Comparison of ENCODE assay signal across 19 mouse cellular contexts in the genomic region with DNA sequence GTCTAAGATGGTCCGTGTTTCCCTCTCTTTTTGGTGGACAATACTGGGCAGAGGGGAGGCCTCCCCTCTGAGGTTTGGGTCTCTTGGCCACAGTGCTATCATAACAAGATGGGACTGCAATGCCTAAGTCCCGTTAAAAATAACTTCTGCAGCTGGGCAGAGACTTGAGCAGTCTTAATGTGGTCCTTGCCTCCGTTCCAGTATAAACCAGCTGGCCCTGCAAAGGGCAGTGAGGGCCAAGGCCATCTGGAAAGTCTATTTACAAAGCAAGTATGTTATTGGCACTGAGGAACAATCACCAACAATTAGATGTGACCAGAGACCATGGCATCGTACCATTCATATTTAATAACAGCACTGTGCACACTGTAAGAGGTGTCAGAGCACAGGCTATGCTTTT. TPM values are rescaled to one million over a fixed set of nuclear protein-coding genes. Genes with fewer than 3 reads are reported as not detected.
A peak's percentile ranks its signal among the peaks of the same experiment; 100 is the strongest.
DNase-seq lines count a peak whose midpoint lies in the region; ATAC-seq lines count a peak whose summit lies in the region.
"Had no signal": no experiment of that assay in that cellular context is flagged by ENCODE, and none has a peak within 500 bp of the region (broad histone marks: within the 10 kb centered on the region; RNA-seq: fewer than 3 reads in every experiment).

No protein-coding gene starts in this region.

- H3K4me1 ChIP-seq in hindbrain, embryonic 13.5 days (replicated peaks) = peaks cover 16% of the 10 kb centered on the region
- peaks cover 17% of the 10 kb centered on the region; the same call in 1 of the 2 replicates for H3K4me1 ChIP-seq in hindbrain, embryonic 14.5 days (replicated peaks; ENCODE audit: control insufficient read depth, insufficient read depth, low read length)
- H3K4me1 ChIP-seq in embryonic facial prominence, embryonic 10.5 days = peaks cover 38% of the 10 kb centered on the region
- peaks cover 52% of the 10 kb centered on the region for H3K4me1 ChIP-seq in limb, embryonic 12.5 days (replicated peaks)
- H3K4me1 ChIP-seq: midbrain, embryonic 10.5 days had no signal

- no peak overlapping the region for H3K9ac ChIP-seq in hindbrain, embryonic 13.5 days
- no peak overlapping the region for H3K9ac ChIP-seq in hindbrain, embryonic 14.5 days
- no peak overlapping the region for H3K9ac ChIP-seq in limb, embryonic 12.5 days (replicated peaks)
- H3K9ac ChIP-seq: forebrain, embryonic 12.5 days had no signal

- no peak overlapping the region for H3K4me3 ChIP-seq in hindbrain, embryonic 13.5 days
- no peak overlapping the region for H3K4me3 ChIP-seq in hindbrain, embryonic 14.5 days (replicated peaks; ENCODE audit: low read length)
- no peak overlapping the region for H3K4me3 ChIP-seq in embryonic facial prominence, embryonic 10.5 days
- H3K4me3 ChIP-seq in limb, embryonic 12.5 days (replicated peaks) = no peak overlapping the region
- H3K4me3 ChIP-seq: forebrain, embryonic 12.5 days; heart, embryonic 10.5 days; layer of hippocampus, adult 2 months; midbrain, embryonic 10.5 days had no signal

- intact Hi-C loops in left cerebral cortex, postnatal 14 days (cut with DNase I) = no loop called here

- no peak for ATAC-seq in hindbrain, embryonic 13.5 days (ENCODE audit: low FRiP score)
- ATAC-seq in hindbrain, embryonic 14.5 days (ENCODE audit: low FRiP score) = no peak
- no peak for ATAC-seq in limb, embryonic 12.5 days (ENCODE audit: insufficient number of reproducible peaks, insufficient read depth, low FRiP score, low TSS enrichment, low read depth)

- peak; percentile 27 to 28 for DNase-seq in cerebellum, postnatal 10 days
- DNase-seq in cerebellum, postnatal 25 days = no peak
- no peak for DNase-seq in hindbrain, embryonic 14.5 days (ENCODE audit: low spot score)
- DNase-seq in embryonic facial prominence, embryonic 10.5 days (ENCODE audit: low spot score) = no peak
- DNase-seq in left cerebral cortex, postnatal 14 days (ENCODE audit: low spot score in 2 of 2) = no peak
- no peak for DNase-seq in right cerebral cortex, postnatal 10 days (ENCODE audit: low spot score in 2 of 2)
- DNase-seq: adrenal gland, postnatal 36 days; cerebellum, adult 9-10 months; kidney, adult 11 months; kidney, postnatal 14 days; right cerebral cortex, postnatal 25 days; thymus, postnatal 25 days had no signal

- peaks cover 3% of the 10 kb centered on the region; the same call in 1 of the 2 replicates for H3K36me3 ChIP-seq in hindbrain, embryonic 13.5 days
- no peaks in the 10 kb centered on the region for H3K36me3 ChIP-seq in hindbrain, embryonic 14.5 days (replicated peaks; ENCODE audit: control insufficient read depth, insufficient read depth)
- no peaks in the 10 kb centered on the region for H3K36me3 ChIP-seq in embryonic facial prominence, embryonic 10.5 days (replicated peaks)
- no peaks in the 10 kb centered on the region for H3K36me3 ChIP-seq in limb, embryonic 12.5 days
- H3K36me3 ChIP-seq: forebrain, embryonic 12.5 days; heart, embryonic 10.5 days; midbrain, embryonic 10.5 days had no signal

- 83% methylated on average over 4 of the region's 4 CpGs for WGBS in hindbrain, embryonic 13.5 days
- WGBS in hindbrain, embryonic 14.5 days = 84% methylated on average over 4 of the region's 4 CpGs
- WGBS in embryonic facial prominence, embryonic 10.5 days = 74% methylated on average over 4 of the region's 4 CpGs
- WGBS in limb, embryonic 12.5 days = 49% methylated on average over 4 of the region's 4 CpGs

- peak overlapping the region; percentile 58; the same call in 1 of the 2 replicates for H3K27ac ChIP-seq in hindbrain, embryonic 13.5 days
- H3K27ac ChIP-seq in hindbrain, embryonic 14.5 days = no peak overlapping the region
- 0 out of 2 replicates have a peak overlapping the region, but pooled peaks have one; percentile 30 for H3K27ac ChIP-seq in embryonic facial prominence, embryonic 10.5 days (replicated peaks)
- H3K27ac ChIP-seq in limb, embryonic 12.5 days = peak overlapping the region; percentile 79
- H3K27ac ChIP-seq: heart, embryonic 10.5 days; layer of hippocampus, adult 2 months; midbrain, embryonic 10.5 days had no signal

- no peaks in the 10 kb centered on the region for H3K9me3 ChIP-seq in hindbrain, embryonic 13.5 days
- no peaks in the 10 kb centered on the region for H3K9me3 ChIP-seq in hindbrain, embryonic 14.5 days (ENCODE audit: control insufficient read depth, low read length)
- no peaks in the 10 kb centered on the region for H3K9me3 ChIP-seq in embryonic facial prominence, embryonic 10.5 days
- H3K9me3 ChIP-seq in limb, embryonic 12.5 days = no peaks in the 10 kb centered on the region
- H3K9me3 ChIP-seq: forebrain, embryonic 12.5 days; heart, embryonic 10.5 days; midbrain, embryonic 10.5 days had no signal

- H3K27me3 ChIP-seq in hindbrain, embryonic 13.5 days = no peaks in the 10 kb centered on the region
- H3K27me3 ChIP-seq in hindbrain, embryonic 14.5 days (ENCODE audit: control insufficient read depth, insufficient read depth, low read length) = no peaks in the 10 kb centered on the region
- peaks cover 26% of the 10 kb centered on the region for H3K27me3 ChIP-seq in embryonic facial prominence, embryonic 10.5 days (replicated peaks; ENCODE audit: low read depth, poor library complexity, severe bottlenecking)
- peaks cover 7% of the 10 kb centered on the region for H3K27me3 ChIP-seq in limb, embryonic 12.5 days

- H3K4me2 ChIP-seq in hindbrain, embryonic 13.5 days = no peak overlapping the region
- H3K4me2 ChIP-seq in hindbrain, embryonic 14.5 days (replicated peaks) = no peak overlapping the region
- H3K4me2 ChIP-seq in limb, embryonic 12.5 days = no peak overlapping the region
- H3K4me2 ChIP-seq: forebrain, embryonic 12.5 days had no signal

RNA-seq across cellular contexts. Expression of gene Shisa2, which starts 50.2 kb away (rescaled TPM):
- 4.0 and 4.3 TPM in 2 replicates for polyA plus RNA-seq in hindbrain, embryonic 13.5 days (2015; fragmentation: Nextera tagmentation; extraction: Ambion mirVana)
- polyA plus RNA-seq in hindbrain, embryonic 14.5 days (2014; fragmentation: Nextera tagmentation; extraction: Ambion mirVana) = 5.6 and 6.5 TPM in 2 replicates
- polyA plus RNA-seq in embryonic facial prominence, embryonic 10.5 days (2016; fragmentation: Nextera tagmentation; extraction: Ambion mirVana) = 26.1 and 29.8 TPM in 2 replicates
- polyA plus RNA-seq in limb, embryonic 12.5 days (2016; fragmentation: Nextera tagmentation; extraction: Ambion mirVana) = 89.9 and 96.0 TPM in 2 replicates
- total RNA-seq in left cerebral cortex, postnatal 14 days (2021) = 1 to 10 TPM; 2.0 to 2.5 TPM
- total RNA-seq: neutrophil, adult 5-6 weeks had no signal

Comparison
In these comparisons a context has a peak if more than half of its experiments do, and no peak if none do; other contexts are left out.
1. DNase-seq: peak in cerebellum, postnatal 10 days (2 of 2); none in cerebellum, postnatal 25 days (0 of 2), hindbrain, embryonic 14.5 days (single experiment), embryonic facial prominence, embryonic 10.5 days (single experiment), left cerebral cortex, postnatal 14 days (0 of 2) and right cerebral cortex, postnatal 10 days (0 of 2).